Mouse (Mus musculus): ENCODE results near the gene Efl1. TPM values are rescaled to one million over a fixed set of nuclear protein-coding genes. Genes with fewer than 3 reads are reported as not detected.
"Not testable (repeated sequence)": the region's sequence is repeated elsewhere in the genome, so short reads cannot be mapped to it uniquely, and the experiment has no call there.

Gene Efl1
- polyA plus RNA-seq, 1 experiment = 8.2 TPM

DNA sequence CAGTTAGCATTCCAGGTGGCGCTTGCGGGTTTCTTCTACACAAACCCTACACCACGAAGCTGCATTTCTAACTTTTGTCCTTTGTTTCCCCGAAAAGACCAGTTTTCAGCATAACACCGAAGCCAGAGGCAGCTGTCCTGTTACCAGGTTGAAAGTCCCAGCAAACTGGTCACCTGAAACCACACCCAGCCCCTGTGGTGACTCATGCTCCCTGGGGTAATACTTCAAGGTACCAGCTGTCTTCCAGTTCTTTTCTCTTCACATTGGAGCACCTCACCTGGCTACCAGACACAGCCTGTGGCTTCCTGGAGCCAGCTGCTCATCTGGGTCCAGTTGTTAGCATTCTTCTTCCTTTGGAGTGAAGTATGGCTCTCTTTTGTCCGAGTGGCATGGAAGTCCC is 118.2 kb downstream of the Efl1 start:
- Histone ChIP-seq H3K4me3 (no peak overlapping the region), H3K36me3 (ENCODE audit: control insufficient read depth, insufficient read depth) (peaks cover 4% of the 10 kb centered on the region), H3K79me2 (ENCODE audit: control insufficient read depth, insufficient read depth) (no peaks in the 10 kb centered on the region), H3ac (ENCODE audit: control insufficient read depth, insufficient read length) (no peak overlapping the region), H3K27me3 (ENCODE audit: control insufficient read depth, insufficient read depth, insufficient read length) (no peaks in the 10 kb centered on the region), H3K4me2 (ENCODE audit: low read depth) (no peak overlapping the region)
- no peak for TF ChIP-seq MAX (IDR thresholded peaks at IDR 0.05; ENCODE audit: low read depth)
- peak in 1 of 3 experiments; percentile 49 for TF ChIP-seq MYOG (IDR thresholded peaks at IDR 0.05; ENCODE audit: control insufficient read depth in 1 of 3, insufficient read depth in 1 of 3, insufficient read length in 2 of 3, low read depth in 2 of 3)
- TF ChIP-seq MYOD1 (IDR thresholded peaks at IDR 0.05; ENCODE audit: control insufficient read depth in 1 of 3, insufficient read length in 2 of 3, low read depth in 2 of 3) = peak in 1 of 3 experiments; percentile 25
- TF ChIP-seq E2F4 (IDR thresholded peaks at IDR 0.05; ENCODE audit: insufficient read depth) = no peak

GRCm38 (mm10) chr7:82770207-82770606 is 121.8 kb downstream of the Efl1 start:
- peaks cover 6% of the 10 kb centered on the region for H3K36me3 ChIP-seq (ENCODE audit: control insufficient read depth, insufficient read depth)

GRCm38 (mm10) chr7:82770957-82771660 is 122.7 kb downstream of the Efl1 start:
- TF ChIP-seq MYOG (IDR thresholded peaks at IDR 0.05; ENCODE audit: control insufficient read depth in 1 of 3, insufficient read depth in 1 of 3, insufficient read length in 2 of 3, low read depth in 2 of 3) = peak in 1 of 3 experiments; percentile 4
- not testable (repeated sequence) for H3K36me3 ChIP-seq (ENCODE audit: control insufficient read depth, insufficient read depth); H3K4me3 ChIP-seq; H3ac ChIP-seq (ENCODE audit: control insufficient read depth, insufficient read length); H3K79me2 ChIP-seq (ENCODE audit: control insufficient read depth, insufficient read depth); H3K4me2 ChIP-seq (ENCODE audit: low read depth); H3K27me3 ChIP-seq (ENCODE audit: control insufficient read depth, insufficient read depth, insufficient read length)

More at GRCm38 (mm10) chr7:82770207-82770606, 121.8 kb downstream of the Efl1 start:
- Histone ChIP-seq H3K79me2 (ENCODE audit: control insufficient read depth, insufficient read depth) (no peaks in the 10 kb centered on the region), H3ac (ENCODE audit: control insufficient read depth, insufficient read length) (no peak overlapping the region), H3K4me3 (no peak overlapping the region), H3K4me2 (ENCODE audit: low read depth) (no peak overlapping the region), H3K27me3 (ENCODE audit: control insufficient read depth, insufficient read depth, insufficient read length) (no peaks in the 10 kb centered on the region)
- TF ChIP-seq CEBPB (IDR thresholded peaks at IDR 0.05; ENCODE audit: insufficient read depth, poor library complexity, severe bottlenecking) = no peak

- H3K36me3 ChIP-seq (ENCODE audit: control insufficient read depth, insufficient read depth); H3K4me3 ChIP-seq; H3K4me2 ChIP-seq (ENCODE audit: low read depth); H3ac ChIP-seq (ENCODE audit: control insufficient read depth, insufficient read length); H3K27me3 ChIP-seq (ENCODE audit: control insufficient read depth, insufficient read depth, insufficient read length); H3K79me2 ChIP-seq (ENCODE audit: control insufficient read depth, insufficient read depth): not testable (repeated sequence)
These were observed 123.2 kb downstream of the Efl1 start for GRCm38 (mm10) chr7:82771661-82772021.

DNA sequence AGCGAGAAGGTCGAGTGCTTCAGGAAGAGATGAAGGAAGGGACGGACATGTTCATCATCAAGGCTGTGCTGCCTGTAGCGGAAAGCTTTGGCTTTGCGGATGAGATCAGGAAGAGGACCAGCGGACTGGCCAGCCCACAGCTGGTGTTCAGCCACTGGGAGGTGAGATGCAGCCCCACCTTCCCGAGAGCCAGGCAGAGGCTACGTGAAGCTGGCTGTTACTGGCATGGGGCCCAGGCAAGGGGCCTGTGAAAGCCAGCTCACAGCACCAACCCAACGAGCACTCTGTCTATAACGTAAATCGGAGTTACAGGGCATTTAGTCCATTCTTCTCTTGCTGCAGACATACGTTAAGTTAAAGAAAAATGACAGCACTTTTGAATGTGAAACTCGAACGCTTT is 124.1 kb downstream of the Efl1 start:
- H3ac ChIP-seq (ENCODE audit: control insufficient read depth, insufficient read length) = no peak overlapping the region
- no peak overlapping the region for H3K4me2 ChIP-seq (ENCODE audit: low read depth)
- H3K4me3 ChIP-seq = no peak overlapping the region
- peaks cover 6% of the 10 kb centered on the region for H3K36me3 ChIP-seq (ENCODE audit: control insufficient read depth, insufficient read depth)
- no peaks in the 10 kb centered on the region for H3K27me3 ChIP-seq (ENCODE audit: control insufficient read depth, insufficient read depth, insufficient read length)
- TF ChIP-seq SRF (IDR thresholded peaks at IDR 0.05; ENCODE audit: control insufficient read depth, insufficient read length, low read depth) (no peak), POLR2A (IDR thresholded peaks at IDR 0.05; ENCODE audit: insufficient read length, low read depth) (no peak), TCF3 (IDR thresholded peaks at IDR 0.05; ENCODE audit: insufficient read length, low read depth) (no peak), MAX (IDR thresholded peaks at IDR 0.05; ENCODE audit: low read depth) (no peak), CEBPB (IDR thresholded peaks at IDR 0.05; ENCODE audit: insufficient read depth, poor library complexity, severe bottlenecking) (no peak), USF1 (IDR thresholded peaks at IDR 0.05; ENCODE audit: low read depth) (no peak), MYOD1 (IDR thresholded peaks at IDR 0.05; ENCODE audit: control insufficient read depth in 1 of 3, insufficient read length in 2 of 3, low read depth in 2 of 3) (no peak), E2F4 (IDR thresholded peaks at IDR 0.05; ENCODE audit: insufficient read depth) (no peak), POLR2AphosphoS2 (IDR thresholded peaks at IDR 0.05; ENCODE audit: insufficient read length, low read depth) (no peak), MYOG (IDR thresholded peaks at IDR 0.05; ENCODE audit: control insufficient read depth in 1 of 3, insufficient read depth in 1 of 3, insufficient read length in 2 of 3, low read depth in 2 of 3) (no peak), TCF12 (IDR thresholded peaks at IDR 0.05; ENCODE audit: insufficient read depth, poor library complexity, severe bottlenecking) (no peak), REST (IDR thresholded peaks at IDR 0.05; ENCODE audit: insufficient read depth, insufficient read length) (no peak)
- no peaks in the 10 kb centered on the region for H3K79me2 ChIP-seq (ENCODE audit: control insufficient read depth, insufficient read depth)

DNA sequence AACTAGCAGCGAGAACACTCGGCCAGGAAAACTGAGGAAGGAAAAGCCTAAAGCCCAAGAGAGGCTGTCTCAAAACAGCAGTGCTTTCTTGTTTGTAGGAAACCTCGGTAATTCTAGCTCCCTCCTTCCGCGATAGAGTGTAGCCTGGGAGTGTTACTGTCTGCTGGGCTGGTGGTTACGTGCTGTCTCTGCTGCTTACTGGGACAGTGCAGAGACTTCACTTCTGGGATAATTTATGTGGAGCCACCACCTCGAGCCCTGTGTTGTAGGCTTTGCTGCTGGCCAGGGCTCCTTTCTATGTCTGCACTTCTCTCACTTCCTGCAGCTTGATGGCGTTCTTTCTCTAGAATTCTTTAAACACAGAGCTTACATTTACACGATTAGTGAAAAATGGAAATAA is 124.7 kb downstream of the Efl1 start:
- Histone ChIP-seq H3K4me2 (ENCODE audit: low read depth) (no peak overlapping the region), H3K79me2 (ENCODE audit: control insufficient read depth, insufficient read depth) (no peaks in the 10 kb centered on the region), H3K36me3 (ENCODE audit: control insufficient read depth, insufficient read depth) (peaks cover 6% of the 10 kb centered on the region), H3K27me3 (ENCODE audit: control insufficient read depth, insufficient read depth, insufficient read length) (no peaks in the 10 kb centered on the region), H3ac (ENCODE audit: control insufficient read depth, insufficient read length) (no peak overlapping the region), H3K4me3 (no peak overlapping the region)
- TF ChIP-seq E2F4 (IDR thresholded peaks at IDR 0.05; ENCODE audit: insufficient read depth) (no peak), REST (IDR thresholded peaks at IDR 0.05; ENCODE audit: insufficient read depth, insufficient read length) (no peak), SRF (IDR thresholded peaks at IDR 0.05; ENCODE audit: control insufficient read depth, insufficient read length, low read depth) (no peak), TCF3 (IDR thresholded peaks at IDR 0.05; ENCODE audit: insufficient read length, low read depth) (no peak), MYOD1 (IDR thresholded peaks at IDR 0.05; ENCODE audit: control insufficient read depth in 1 of 3, insufficient read length in 2 of 3, low read depth in 2 of 3) (no peak), MAX (IDR thresholded peaks at IDR 0.05; ENCODE audit: low read depth) (no peak), CEBPB (IDR thresholded peaks at IDR 0.05; ENCODE audit: insufficient read depth, poor library complexity, severe bottlenecking) (no peak), POLR2A (IDR thresholded peaks at IDR 0.05; ENCODE audit: insufficient read length, low read depth) (no peak), USF1 (IDR thresholded peaks at IDR 0.05; ENCODE audit: low read depth) (no peak), POLR2AphosphoS2 (IDR thresholded peaks at IDR 0.05; ENCODE audit: insufficient read length, low read depth) (no peak), MYOG (IDR thresholded peaks at IDR 0.05; ENCODE audit: control insufficient read depth in 1 of 3, insufficient read depth in 1 of 3, insufficient read length in 2 of 3, low read depth in 2 of 3) (no peak), TCF12 (IDR thresholded peaks at IDR 0.05; ENCODE audit: insufficient read depth, poor library complexity, severe bottlenecking) (no peak)
